Mouse (Mus musculus): ENCODE data around the gene Tnfsf12.

Gene Tnfsf12

GRCm38 (mm10) chr11:69655264-69656064, 40.2 kb downstream of the Tnfsf12 start, which contains the start of gene Sox15:
Sox15 (plus strand) TSS chr11:69655314.
- no peak for DNase-seq (ENCODE audit: low spot score)

- DNase-seq (ENCODE audit: low spot score), result no peak
Measured at GRCm38 (mm10) chr11:69654760-69655159, 40.9 kb downstream of the Tnfsf12 start.

GRCm38 (mm10) chr11:69653399-69653798, 42.2 kb downstream of the Tnfsf12 start:
- DNase-seq (ENCODE audit: low spot score), result no peak

- no peak for DNase-seq (ENCODE audit: low spot score)
Measured at GRCm38 (mm10) chr11:69645860-69646259, 49.8 kb downstream of the Tnfsf12 start.

Data from T-cell, adult 2 months (primary cell).